Mouse (Mus musculus): Measurements from ENCODE around the gene Mgll. TPM values are rescaled to one million over a fixed set of nuclear protein-coding genes. Genes with fewer than 3 reads are reported as not detected.

Gene Mgll
- polyA plus RNA-seq, 1 experiment from 2014 or later, result 8.6 TPM

DNA sequence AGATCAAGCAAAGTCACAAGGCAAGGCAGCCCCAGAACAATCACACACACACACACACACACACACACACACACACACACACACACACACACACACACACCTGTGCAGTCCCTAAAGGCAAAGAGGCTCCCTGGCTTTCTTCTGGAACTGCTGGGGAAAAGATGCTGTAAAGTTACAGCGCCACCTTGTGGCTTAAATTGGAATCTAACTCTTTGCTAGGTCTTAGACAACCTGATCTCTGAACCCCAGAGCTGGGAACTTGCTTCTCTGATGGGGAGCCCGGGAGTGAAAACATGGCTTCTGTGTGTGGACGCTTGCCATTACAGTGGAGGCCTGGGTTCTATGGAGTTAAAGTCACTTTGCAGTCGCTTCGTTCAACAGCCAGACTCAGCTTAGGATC, 131.4 kb downstream of the Mgll start:
- no peak overlapping the region for H3K27ac ChIP-seq (ENCODE audit: low read depth, low read length)
- no peaks in the 10 kb centered on the region for H3K27me3 ChIP-seq (ENCODE audit: control insufficient read depth, insufficient read depth, low read length)
- no peak overlapping the region for H3K9ac ChIP-seq (ENCODE audit: low read length)
- no peak overlapping the region for H3K4me2 ChIP-seq (ENCODE audit: low read depth)
- WGBS, result 19% methylated on average over 5 of the region's 5 CpGs
- no peak overlapping the region for H3K4me3 ChIP-seq (ENCODE audit: low read depth, low read length)
- H3K36me3 ChIP-seq (ENCODE audit: control insufficient read depth, insufficient read depth, low read length), result no peaks in the 10 kb centered on the region
- peak; percentile 64 for DNase-seq (ENCODE audit: low spot score)
- ATAC-seq (ENCODE audit: insufficient read depth, low FRiP score, low TSS enrichment), result no peak
- H3K4me1 ChIP-seq (ENCODE audit: control insufficient read depth, insufficient read depth, low read length), result no peaks in the 10 kb centered on the region
- no peaks in the 10 kb centered on the region for H3K9me3 ChIP-seq (ENCODE audit: control insufficient read depth, low read length)

DNA sequence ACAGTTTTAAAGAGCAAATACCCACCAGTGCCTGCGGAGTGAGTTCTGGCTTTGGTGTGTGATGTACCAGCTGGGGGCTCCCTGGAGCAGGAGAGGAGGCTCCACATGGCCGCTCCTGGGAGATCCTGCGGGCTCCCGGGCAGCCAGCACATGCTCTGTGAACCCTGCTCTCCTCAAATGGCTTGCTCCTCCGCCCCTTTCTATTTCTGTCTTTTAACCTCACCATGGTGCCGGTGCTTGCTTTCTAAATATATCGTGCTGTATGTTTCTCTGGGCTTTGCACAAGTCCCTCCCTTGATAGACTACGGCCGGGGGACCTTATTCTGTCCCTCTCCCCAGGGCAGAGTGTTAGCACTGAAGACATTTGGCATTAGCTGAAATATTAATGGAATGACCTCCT, 133.0 kb downstream of the Mgll start:
- H3K27ac ChIP-seq (ENCODE audit: low read depth, low read length), result no peak overlapping the region
- no peak overlapping the region for H3K4me2 ChIP-seq (ENCODE audit: low read depth)
- no peaks in the 10 kb centered on the region for H3K4me1 ChIP-seq (ENCODE audit: control insufficient read depth, insufficient read depth, low read length)
- H3K9me3 ChIP-seq (ENCODE audit: control insufficient read depth, low read length), result no peaks in the 10 kb centered on the region
- no peak overlapping the region for H3K4me3 ChIP-seq (ENCODE audit: low read depth, low read length)
- no peaks in the 10 kb centered on the region for H3K27me3 ChIP-seq (ENCODE audit: control insufficient read depth, insufficient read depth, low read length)
- no peak for DNase-seq (ENCODE audit: low spot score)
- ATAC-seq (ENCODE audit: insufficient read depth, low FRiP score, low TSS enrichment), result no peak
- 50% methylated on average over 9 of the region's 9 CpGs for WGBS
- no peak overlapping the region for H3K9ac ChIP-seq (ENCODE audit: low read length)
- H3K36me3 ChIP-seq (ENCODE audit: control insufficient read depth, insufficient read depth, low read length), result peaks cover 5% of the 10 kb centered on the region

DNA sequence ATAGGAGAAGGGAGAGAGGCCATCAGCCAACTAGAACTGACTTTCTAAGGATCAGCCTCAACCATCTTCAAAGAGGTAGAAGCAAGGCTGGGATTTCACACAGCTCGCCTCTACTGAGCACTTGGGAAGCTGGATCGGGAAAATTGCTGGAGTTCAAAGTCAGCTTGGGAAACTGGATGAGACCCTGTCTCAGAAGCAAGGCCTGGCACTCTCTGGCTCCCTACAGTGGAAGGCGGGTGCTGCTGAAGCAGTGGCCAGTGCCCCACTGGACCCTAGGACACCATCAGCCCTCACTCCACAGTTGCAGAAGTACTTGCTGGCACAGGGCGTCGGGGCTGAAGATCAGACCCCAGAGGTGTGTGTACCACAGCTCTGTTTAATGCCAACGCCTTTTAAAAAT, 133.6 kb downstream of the Mgll start:
- 82% methylated on average over 6 of the region's 6 CpGs for WGBS
- Histone ChIP-seq H3K27me3 (ENCODE audit: control insufficient read depth, insufficient read depth, low read length) (no peaks in the 10 kb centered on the region), H3K4me1 (ENCODE audit: control insufficient read depth, insufficient read depth, low read length) (no peaks in the 10 kb centered on the region), H3K36me3 (ENCODE audit: control insufficient read depth, insufficient read depth, low read length) (peaks cover 7% of the 10 kb centered on the region), H3K4me3 (ENCODE audit: low read depth, low read length) (no peak overlapping the region), H3K9ac (ENCODE audit: low read length) (no peak overlapping the region), H3K9me3 (ENCODE audit: control insufficient read depth, low read length) (no peaks in the 10 kb centered on the region), H3K4me2 (ENCODE audit: low read depth) (no peak overlapping the region), H3K27ac (ENCODE audit: low read depth, low read length) (no peak overlapping the region)
- no peak for ATAC-seq (ENCODE audit: insufficient read depth, low FRiP score, low TSS enrichment)
- DNase-seq (ENCODE audit: low spot score), result no peak

DNA sequence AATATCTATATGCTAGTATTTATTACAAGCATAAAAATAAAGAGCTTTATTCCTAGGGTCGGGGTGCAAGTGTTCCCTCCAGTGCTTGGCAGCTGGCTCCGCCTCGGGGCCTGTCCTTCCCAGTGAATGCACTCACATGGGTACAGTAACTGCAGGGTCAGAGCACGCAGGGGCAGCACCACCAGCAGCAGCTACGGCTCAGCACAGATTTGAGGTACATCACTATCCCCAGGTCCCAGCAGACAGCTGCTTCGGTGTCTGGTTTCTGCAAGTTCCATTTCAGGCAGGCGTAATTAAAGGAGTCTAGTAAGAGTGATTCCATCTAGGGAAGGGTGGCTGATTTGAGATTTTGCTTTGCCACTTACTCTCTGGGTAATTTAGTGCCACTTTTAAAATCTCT, 134.1 kb downstream of the Mgll start:
- no peak for ATAC-seq (ENCODE audit: insufficient read depth, low FRiP score, low TSS enrichment)

DNA sequence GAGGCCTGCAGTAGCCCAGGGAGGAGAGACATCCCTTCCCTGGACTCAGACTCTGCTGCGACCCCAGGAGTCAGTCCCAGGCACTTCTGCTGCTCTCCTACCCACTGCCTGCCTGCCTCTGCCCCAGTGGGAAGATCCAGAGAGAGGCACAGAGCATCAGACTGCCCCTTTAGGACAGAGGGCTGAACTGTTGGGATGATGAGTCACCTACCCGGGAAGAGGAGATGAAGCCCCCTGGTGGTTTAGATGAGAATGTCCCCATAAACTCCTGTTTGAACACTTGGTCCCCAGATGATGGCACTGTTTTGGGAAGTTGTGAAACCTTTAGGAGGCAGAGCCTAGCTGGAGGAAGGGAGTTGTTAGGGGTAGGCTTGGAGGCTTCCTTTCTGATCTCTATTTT, 136.7 kb downstream of the Mgll start:
- WGBS, result 24% methylated on average over 2 of the region's 2 CpGs
- Histone ChIP-seq H3K4me3 (ENCODE audit: low read depth, low read length) (no peak overlapping the region), H3K9me3 (ENCODE audit: control insufficient read depth, low read length) (no peaks in the 10 kb centered on the region), H3K4me1 (ENCODE audit: control insufficient read depth, insufficient read depth, low read length) (no peaks in the 10 kb centered on the region), H3K27ac (ENCODE audit: low read depth, low read length) (no peak overlapping the region), H3K27me3 (ENCODE audit: control insufficient read depth, insufficient read depth, low read length) (no peaks in the 10 kb centered on the region), H3K36me3 (ENCODE audit: control insufficient read depth, insufficient read depth, low read length) (peaks cover 11% of the 10 kb centered on the region), H3K9ac (ENCODE audit: low read length) (no peak overlapping the region), H3K4me2 (ENCODE audit: low read depth) (no peak overlapping the region)
- ATAC-seq (ENCODE audit: insufficient read depth, low FRiP score, low TSS enrichment) (no peak; the same call in 1 of the 2 replicates), DNase-seq (ENCODE audit: low spot score) (no peak)

More for the DNA sequence above, 134.1 kb downstream of the Mgll start:
- Histone ChIP-seq H3K9ac (ENCODE audit: low read length) (no peak overlapping the region), H3K9me3 (ENCODE audit: control insufficient read depth, low read length) (no peaks in the 10 kb centered on the region), H3K4me2 (ENCODE audit: low read depth) (no peak overlapping the region), H3K4me1 (ENCODE audit: control insufficient read depth, insufficient read depth, low read length) (no peaks in the 10 kb centered on the region), H3K4me3 (ENCODE audit: low read depth, low read length) (no peak overlapping the region), H3K27me3 (ENCODE audit: control insufficient read depth, insufficient read depth, low read length) (no peaks in the 10 kb centered on the region), H3K27ac (ENCODE audit: low read depth, low read length) (no peak overlapping the region), H3K36me3 (ENCODE audit: control insufficient read depth, insufficient read depth, low read length) (peaks cover 11% of the 10 kb centered on the region)
- 66% methylated on average over 7 of the region's 7 CpGs for WGBS
- no peak for DNase-seq (ENCODE audit: low spot score)

DNA sequence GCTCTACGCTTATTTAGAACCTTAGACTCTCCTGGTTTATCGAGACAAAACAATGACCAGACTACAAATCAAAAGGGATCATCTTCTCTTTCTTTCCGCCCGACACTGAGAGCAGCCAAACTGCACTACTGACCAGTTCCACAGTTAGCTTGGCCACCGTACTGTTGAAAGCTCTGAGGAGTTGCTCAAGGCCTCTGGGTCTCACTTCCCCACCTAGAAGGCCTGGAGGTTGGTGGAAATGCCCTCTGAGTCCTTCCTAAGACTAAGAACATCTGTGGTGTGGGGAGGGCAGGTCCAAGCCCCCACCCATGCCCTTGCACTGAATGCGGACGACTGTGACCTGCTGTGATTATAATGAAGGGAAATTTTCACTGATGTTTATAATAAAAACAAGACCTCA, 141.5 kb downstream of the Mgll start:
- WGBS, result 86% methylated on average over 7 of the region's 7 CpGs
- Histone ChIP-seq H3K4me2 (ENCODE audit: low read depth) (no peak overlapping the region), H3K27me3 (ENCODE audit: control insufficient read depth, insufficient read depth, low read length) (no peaks in the 10 kb centered on the region), H3K27ac (ENCODE audit: low read depth, low read length) (no peak overlapping the region), H3K9me3 (ENCODE audit: control insufficient read depth, low read length) (no peaks in the 10 kb centered on the region), H3K9ac (ENCODE audit: low read length) (no peak overlapping the region), H3K36me3 (ENCODE audit: control insufficient read depth, insufficient read depth, low read length) (peaks cover 11% of the 10 kb centered on the region), H3K4me3 (ENCODE audit: low read depth, low read length) (no peak overlapping the region), H3K4me1 (ENCODE audit: control insufficient read depth, insufficient read depth, low read length) (peaks cover 3% of the 10 kb centered on the region; the same call in 1 of the 2 replicates)
- ATAC-seq (ENCODE audit: insufficient read depth, low FRiP score, low TSS enrichment), result no peak
- DNase-seq (ENCODE audit: low spot score), result no peak

DNA sequence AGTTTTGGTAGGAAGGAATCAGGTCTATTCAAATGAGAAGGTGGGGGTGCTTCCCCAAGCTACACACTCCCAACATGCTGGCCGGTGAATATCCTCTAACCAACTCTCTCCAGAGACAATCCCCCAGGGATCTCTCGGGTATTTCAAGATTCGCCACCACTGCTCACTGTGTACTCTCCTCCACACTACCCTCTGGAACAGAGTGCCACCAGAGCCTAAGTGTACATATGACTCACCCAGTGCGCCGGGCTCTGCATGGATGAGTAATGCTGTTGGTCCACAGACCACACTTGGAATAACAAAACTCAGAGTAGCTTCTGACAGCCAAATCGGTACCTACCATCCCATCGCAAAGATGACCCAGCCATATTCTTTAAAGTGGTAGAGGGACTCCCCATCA, 145.2 kb downstream of the Mgll start:
- Histone ChIP-seq H3K27me3 (ENCODE audit: control insufficient read depth, insufficient read depth, low read length) (no peaks in the 10 kb centered on the region), H3K4me1 (ENCODE audit: control insufficient read depth, insufficient read depth, low read length) (peaks cover 5% of the 10 kb centered on the region; the same call in 1 of the 2 replicates), H3K9me3 (ENCODE audit: control insufficient read depth, low read length) (no peaks in the 10 kb centered on the region), H3K4me3 (ENCODE audit: low read depth, low read length) (no peak overlapping the region), H3K4me2 (ENCODE audit: low read depth) (no peak overlapping the region), H3K27ac (ENCODE audit: low read depth, low read length) (no peak overlapping the region), H3K36me3 (ENCODE audit: control insufficient read depth, insufficient read depth, low read length) (no peaks in the 10 kb centered on the region), H3K9ac (ENCODE audit: low read length) (no peak overlapping the region)
- 90% methylated on average over 7 of the region's 7 CpGs for WGBS
- no peak for DNase-seq (ENCODE audit: low spot score)
- no peak for ATAC-seq (ENCODE audit: insufficient read depth, low FRiP score, low TSS enrichment)

DNA sequence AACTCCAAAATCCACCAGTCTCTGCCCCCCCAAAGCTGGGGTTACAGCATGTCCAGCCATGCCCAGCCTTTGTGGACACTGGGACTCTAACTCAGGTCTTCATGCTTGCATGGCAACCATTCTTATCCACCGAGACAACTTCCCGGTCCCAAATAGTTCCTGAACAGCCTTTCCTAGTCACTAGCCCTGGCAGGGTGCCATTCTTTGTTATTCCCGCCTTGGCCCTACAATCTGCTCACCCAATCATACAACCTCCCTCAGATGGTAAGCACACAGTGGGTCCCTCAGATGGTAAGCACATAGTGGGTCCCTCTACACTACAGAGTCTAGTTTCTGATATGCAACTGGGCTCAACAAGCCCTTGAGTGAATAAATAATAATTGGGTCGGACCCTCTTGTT, 146.4 kb downstream of the Mgll start:
- no peak overlapping the region for H3K4me3 ChIP-seq (ENCODE audit: low read depth, low read length)
- H3K9ac ChIP-seq (ENCODE audit: low read length), result no peak overlapping the region
- no peaks in the 10 kb centered on the region for H3K27me3 ChIP-seq (ENCODE audit: control insufficient read depth, insufficient read depth, low read length)
- WGBS, result 60% methylated on average over 4 of the region's 4 CpGs
- no peak overlapping the region for H3K27ac ChIP-seq (ENCODE audit: low read depth, low read length)
- no peaks in the 10 kb centered on the region for H3K9me3 ChIP-seq (ENCODE audit: control insufficient read depth, low read length)
- ATAC-seq (ENCODE audit: insufficient read depth, low FRiP score, low TSS enrichment), result no peak
- no peak overlapping the region for H3K4me2 ChIP-seq (ENCODE audit: low read depth)
- H3K4me1 ChIP-seq (ENCODE audit: control insufficient read depth, insufficient read depth, low read length), result peaks cover 5% of the 10 kb centered on the region; the same call in 1 of the 2 replicates
- H3K36me3 ChIP-seq (ENCODE audit: control insufficient read depth, insufficient read depth, low read length), result no peaks in the 10 kb centered on the region
- no peak for DNase-seq (ENCODE audit: low spot score)

DNA sequence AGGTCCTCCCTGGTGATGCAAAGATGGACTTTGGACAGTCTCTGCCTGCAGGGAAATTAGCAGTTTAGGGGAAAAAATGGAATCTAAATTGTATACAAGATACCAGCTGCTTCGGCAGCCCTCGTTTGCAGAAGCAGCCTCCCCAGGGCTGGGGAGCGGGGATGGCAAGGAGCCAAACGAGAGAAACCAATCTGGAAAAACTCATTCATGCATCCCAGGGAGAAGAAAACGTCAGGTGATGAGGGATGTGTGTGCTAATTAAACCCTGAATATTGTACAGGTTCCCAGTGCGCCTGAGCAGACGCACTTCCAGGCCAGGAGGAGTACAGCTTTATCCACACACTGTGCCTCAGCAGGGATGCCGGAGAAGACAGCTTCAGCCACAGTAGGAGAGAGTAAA, 147.3 kb downstream of the Mgll start:
- H3K4me2 ChIP-seq (ENCODE audit: low read depth), result no peak overlapping the region

More for the DNA sequence above, 147.3 kb downstream of the Mgll start:
- Histone ChIP-seq H3K4me3 (ENCODE audit: low read depth, low read length) (no peak overlapping the region), H3K9me3 (ENCODE audit: control insufficient read depth, low read length) (no peaks in the 10 kb centered on the region), H3K4me1 (ENCODE audit: control insufficient read depth, insufficient read depth, low read length) (peaks cover 5% of the 10 kb centered on the region; the same call in 1 of the 2 replicates), H3K9ac (ENCODE audit: low read length) (no peak overlapping the region), H3K36me3 (ENCODE audit: control insufficient read depth, insufficient read depth, low read length) (no peaks in the 10 kb centered on the region), H3K27me3 (ENCODE audit: control insufficient read depth, insufficient read depth, low read length) (no peaks in the 10 kb centered on the region), H3K27ac (ENCODE audit: low read depth, low read length) (no peak overlapping the region)
- DNase-seq (ENCODE audit: low spot score), result no peak
- 59% methylated on average over 8 of the region's 8 CpGs for WGBS
- no peak for ATAC-seq (ENCODE audit: insufficient read depth, low FRiP score, low TSS enrichment)
